Mouse (Mus musculus): ENCODE results near the gene Npepps.

DNA sequence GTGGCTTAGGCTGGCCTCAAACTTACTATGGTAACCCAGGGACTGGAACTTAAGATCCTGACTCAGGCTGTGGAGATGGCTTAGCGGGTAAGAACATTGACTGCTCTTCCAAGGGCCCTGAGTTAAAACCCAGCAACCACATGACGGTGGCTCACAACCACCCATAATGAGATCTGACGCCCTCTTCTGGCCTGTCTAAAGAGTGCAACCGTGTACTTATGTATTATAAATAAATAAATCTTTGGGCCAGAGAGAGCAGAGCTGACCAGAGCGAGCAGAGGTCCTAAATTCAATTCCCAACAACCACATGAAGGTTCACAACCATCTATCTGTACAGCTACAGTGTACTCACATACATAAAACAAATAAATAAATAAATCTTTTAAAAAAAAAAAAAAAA lies 6.8 kb downstream of the Npepps start:
- TF ChIP-seq ZMIZ1 (IDR thresholded peaks at IDR 0.05; ENCODE audit: low read depth, low read length), result no peak
- no peak for TF ChIP-seq POLR2A (IDR thresholded peaks at IDR 0.05; ENCODE audit: control insufficient read depth in 1 of 2, insufficient read depth in 1 of 2, low read depth in 1 of 2, low read length in 2 of 2, poor library complexity in 1 of 2)
- no peak for TF ChIP-seq TAL1 (IDR thresholded peaks at IDR 0.05; ENCODE audit: low read length)
- TF ChIP-seq KAT2A (conservative IDR thresholded peaks at IDR 0.05; ENCODE audit: low read depth, low read length), result no peak
- TF ChIP-seq POLR2AphosphoS2 (IDR thresholded peaks at IDR 0.05; ENCODE audit: low read length), result no peak

Measured in MEL (cell line).